Mouse (Mus musculus): ENCODE results near the gene Thsd7b. TPM values are rescaled to one million over a fixed set of nuclear protein-coding genes. Genes with fewer than 3 reads are reported as not detected.

Thsd7b gene
- polyA plus RNA-seq, 1 experiment from 2014 or later = 0.85 TPM

DNA sequence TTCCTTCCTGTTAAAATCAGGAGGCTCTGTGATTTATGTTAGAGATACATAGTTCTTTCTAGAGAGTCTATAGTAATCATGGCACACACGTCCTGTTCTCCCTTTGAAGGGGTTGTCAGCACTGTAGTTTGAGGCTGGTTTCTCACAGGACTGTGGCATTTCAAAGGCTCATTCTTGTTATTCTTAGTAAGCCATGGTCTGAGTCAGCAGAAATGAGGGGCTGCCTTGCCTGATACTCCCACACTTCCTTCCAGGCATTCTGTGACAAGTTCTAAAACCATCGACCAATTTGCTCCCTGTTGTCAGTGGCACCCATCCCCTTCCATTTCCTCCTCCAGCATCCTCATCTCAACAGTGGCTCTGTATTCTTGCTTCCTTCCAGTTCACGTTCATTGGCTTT lies 384.9 kb downstream of the Thsd7b start:
- 54% methylated on average over 3 of the region's 3 CpGs for WGBS
- Histone ChIP-seq H3K27ac (ENCODE audit: low read length) (no peak overlapping the region), H3K36me3 (ENCODE audit: control insufficient read depth, insufficient read depth, low read length) (no peaks in the 10 kb centered on the region), H3K4me3 (ENCODE audit: low read length) (no peak overlapping the region), H3K4me2 (ENCODE audit: low read depth, low read length) (no peak overlapping the region), H3K4me1 (replicated peaks; ENCODE audit: control insufficient read depth, insufficient read depth, low read length) (no peaks in the 10 kb centered on the region), H3K9ac (ENCODE audit: low read length) (no peak overlapping the region), H3K27me3 (ENCODE audit: control insufficient read depth, insufficient read depth, low read depth, low read length) (no peaks in the 10 kb centered on the region), H3K9me3 (ENCODE audit: control insufficient read depth, low read length) (no peaks in the 10 kb centered on the region)
- ATAC-seq (ENCODE audit: low read depth) = no peak

DNA sequence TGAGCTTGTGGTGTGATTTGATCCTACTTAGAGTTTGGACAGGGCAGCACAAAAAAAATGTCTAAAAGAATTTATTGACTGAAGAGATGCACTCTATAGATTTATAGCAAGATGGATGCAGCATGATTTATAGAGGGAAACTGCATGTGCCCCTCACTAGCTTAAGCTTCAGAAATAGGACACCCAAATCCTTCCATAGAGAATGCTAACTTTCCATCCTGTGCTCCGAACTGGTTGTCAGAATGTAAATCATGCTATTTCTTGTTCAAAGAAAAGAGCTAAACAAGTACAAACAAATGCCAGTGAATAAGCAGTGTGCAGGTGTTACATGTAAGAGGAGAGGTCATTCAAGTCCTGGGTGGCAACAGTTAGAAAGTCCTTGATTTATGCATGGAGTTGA lies 402.8 kb downstream of the Thsd7b start:
- H3K4me1 ChIP-seq (replicated peaks; ENCODE audit: control insufficient read depth, insufficient read depth, low read length) = no peaks in the 10 kb centered on the region
- no peak overlapping the region for H3K4me2 ChIP-seq (ENCODE audit: low read depth, low read length)
- no peak overlapping the region for H3K4me3 ChIP-seq (ENCODE audit: low read length)
- WGBS = 55% methylated on average over 1 of the region's 1 CpGs
- no peaks in the 10 kb centered on the region for H3K9me3 ChIP-seq (ENCODE audit: control insufficient read depth, low read length)
- no peak overlapping the region for H3K9ac ChIP-seq (ENCODE audit: low read length)
- no peaks in the 10 kb centered on the region for H3K27me3 ChIP-seq (ENCODE audit: control insufficient read depth, insufficient read depth, low read depth, low read length)
- no peak for ATAC-seq (ENCODE audit: low read depth)
- H3K27ac ChIP-seq (ENCODE audit: low read length) = no peak overlapping the region
- no peaks in the 10 kb centered on the region for H3K36me3 ChIP-seq (ENCODE audit: control insufficient read depth, insufficient read depth, low read length)

DNA sequence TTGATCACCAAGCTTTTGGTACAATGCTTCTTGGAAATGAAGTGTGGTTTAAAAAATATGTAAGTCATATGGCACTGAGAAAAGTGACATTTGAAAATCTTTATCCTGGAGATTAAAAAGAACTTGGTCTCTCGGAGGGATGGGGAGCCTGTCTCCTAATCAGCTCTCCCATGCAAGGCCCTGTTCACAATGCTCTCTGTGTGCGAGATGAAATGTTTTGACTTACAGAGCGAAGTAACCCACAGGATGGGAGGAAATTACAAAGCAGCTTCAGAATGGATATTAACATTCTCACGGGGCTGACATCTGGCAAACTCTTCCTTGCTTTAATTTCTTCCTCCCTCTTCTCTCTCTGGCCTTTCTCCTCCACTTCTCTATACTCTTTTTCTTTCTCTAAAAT lies 405.7 kb downstream of the Thsd7b start:
- ATAC-seq (ENCODE audit: low read depth) = no peak
- WGBS = 37% methylated on average over 4 of the region's 4 CpGs
- H3K36me3 ChIP-seq (ENCODE audit: control insufficient read depth, insufficient read depth, low read length) = no peaks in the 10 kb centered on the region

DNA sequence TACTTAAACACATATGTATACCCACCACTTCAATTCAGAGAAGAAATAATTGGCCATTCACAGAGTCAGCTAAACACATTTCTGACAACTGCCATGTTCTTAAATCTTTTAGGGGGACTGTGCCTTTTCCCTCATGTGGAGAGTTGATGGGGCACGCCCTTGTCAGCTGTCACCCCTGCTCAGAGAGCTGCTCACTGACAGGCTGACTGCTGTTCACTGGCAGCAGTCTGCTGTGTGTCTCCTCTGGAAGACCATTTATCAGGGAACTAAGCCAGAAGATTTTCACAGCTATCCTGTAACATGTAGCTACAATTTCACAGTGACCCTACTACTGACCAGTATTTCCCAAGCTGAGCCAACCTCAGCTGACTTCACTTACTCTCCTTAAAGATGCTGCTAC lies 432.6 kb downstream of the Thsd7b start:
- Histone ChIP-seq H3K27me3 (ENCODE audit: control insufficient read depth, insufficient read depth, low read depth, low read length) (no peaks in the 10 kb centered on the region), H3K4me3 (ENCODE audit: low read length) (no peak overlapping the region), H3K27ac (ENCODE audit: low read length) (no peak overlapping the region), H3K4me1 (replicated peaks; ENCODE audit: control insufficient read depth, insufficient read depth, low read length) (no peaks in the 10 kb centered on the region), H3K4me2 (ENCODE audit: low read depth, low read length) (no peak overlapping the region), H3K9ac (ENCODE audit: low read length) (no peak overlapping the region), H3K9me3 (ENCODE audit: control insufficient read depth, low read length) (no peaks in the 10 kb centered on the region), H3K36me3 (ENCODE audit: control insufficient read depth, insufficient read depth, low read length) (no peaks in the 10 kb centered on the region)
- no peak for ATAC-seq (ENCODE audit: low read depth)
- WGBS = 61% methylated on average over 1 of the region's 1 CpGs

More for the DNA sequence above, 405.7 kb downstream of the Thsd7b start:
- Histone ChIP-seq H3K27ac (ENCODE audit: low read length) (no peak overlapping the region), H3K9me3 (ENCODE audit: control insufficient read depth, low read length) (no peaks in the 10 kb centered on the region), H3K9ac (ENCODE audit: low read length) (no peak overlapping the region), H3K4me1 (replicated peaks; ENCODE audit: control insufficient read depth, insufficient read depth, low read length) (no peaks in the 10 kb centered on the region), H3K4me2 (ENCODE audit: low read depth, low read length) (no peak overlapping the region), H3K27me3 (ENCODE audit: control insufficient read depth, insufficient read depth, low read depth, low read length) (no peaks in the 10 kb centered on the region), H3K4me3 (ENCODE audit: low read length) (no peak overlapping the region)

DNA sequence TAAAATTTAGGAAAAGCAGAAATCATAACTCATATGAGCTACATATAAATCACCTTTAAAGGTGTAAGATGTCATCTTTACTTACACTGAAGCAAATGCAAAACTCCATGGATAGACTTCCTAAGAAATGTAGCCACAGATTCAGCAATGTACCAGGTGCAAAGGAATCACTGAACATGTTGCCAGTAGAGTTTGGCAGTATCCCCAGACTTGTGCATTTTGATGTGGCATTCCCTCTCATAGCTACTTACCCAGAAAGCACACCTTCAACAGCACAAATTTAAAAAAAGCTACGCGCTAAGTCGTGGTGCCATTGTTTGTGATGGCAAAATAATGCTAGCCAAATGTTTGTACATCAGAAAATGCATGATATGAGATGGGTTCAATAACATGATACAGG lies 439.6 kb downstream of the Thsd7b start:
- Histone ChIP-seq H3K4me1 (replicated peaks; ENCODE audit: control insufficient read depth, insufficient read depth, low read length) (no peaks in the 10 kb centered on the region), H3K9me3 (ENCODE audit: control insufficient read depth, low read length) (no peaks in the 10 kb centered on the region), H3K4me2 (ENCODE audit: low read depth, low read length) (no peak overlapping the region), H3K27me3 (ENCODE audit: control insufficient read depth, insufficient read depth, low read depth, low read length) (no peaks in the 10 kb centered on the region), H3K4me3 (ENCODE audit: low read length) (no peak overlapping the region), H3K9ac (ENCODE audit: low read length) (no peak overlapping the region), H3K27ac (ENCODE audit: low read length) (no peak overlapping the region), H3K36me3 (ENCODE audit: control insufficient read depth, insufficient read depth, low read length) (no peaks in the 10 kb centered on the region)
- ATAC-seq (ENCODE audit: low read depth) = no peak
- WGBS = 88% methylated on average over 3 of the region's 3 CpGs

DNA sequence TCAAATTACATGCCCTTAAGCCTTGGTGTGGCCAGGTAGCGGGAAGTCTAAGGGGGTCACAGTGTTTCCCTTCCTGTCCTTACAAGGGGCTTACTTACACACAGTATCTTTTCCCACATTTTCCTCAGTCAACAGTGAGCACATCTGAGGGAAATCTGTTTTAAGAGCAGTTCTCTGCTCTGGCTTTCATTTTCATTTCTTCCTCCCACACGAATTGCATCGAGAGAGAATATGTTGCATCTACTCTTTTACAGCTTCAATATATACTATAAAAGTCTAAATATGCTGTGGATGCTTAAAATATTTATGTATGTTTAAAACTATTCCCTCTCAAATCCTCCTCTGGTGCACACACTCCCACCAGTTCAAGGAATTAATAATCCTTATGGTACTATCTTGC lies 440.5 kb downstream of the Thsd7b start:
- H3K4me1 ChIP-seq (replicated peaks; ENCODE audit: control insufficient read depth, insufficient read depth, low read length) = no peaks in the 10 kb centered on the region
- H3K27me3 ChIP-seq (ENCODE audit: control insufficient read depth, insufficient read depth, low read depth, low read length) = no peaks in the 10 kb centered on the region
- no peak overlapping the region for H3K4me3 ChIP-seq (ENCODE audit: low read length)
- no peak overlapping the region for H3K27ac ChIP-seq (ENCODE audit: low read length)
- H3K9ac ChIP-seq (ENCODE audit: low read length) = no peak overlapping the region
- no peak overlapping the region for H3K4me2 ChIP-seq (ENCODE audit: low read depth, low read length)
- ATAC-seq (ENCODE audit: low read depth) = no peak
- WGBS = 82% methylated on average over 3 of the region's 3 CpGs
- H3K9me3 ChIP-seq (ENCODE audit: control insufficient read depth, low read length) = no peaks in the 10 kb centered on the region
- H3K36me3 ChIP-seq (ENCODE audit: control insufficient read depth, insufficient read depth, low read length) = no peaks in the 10 kb centered on the region

DNA sequence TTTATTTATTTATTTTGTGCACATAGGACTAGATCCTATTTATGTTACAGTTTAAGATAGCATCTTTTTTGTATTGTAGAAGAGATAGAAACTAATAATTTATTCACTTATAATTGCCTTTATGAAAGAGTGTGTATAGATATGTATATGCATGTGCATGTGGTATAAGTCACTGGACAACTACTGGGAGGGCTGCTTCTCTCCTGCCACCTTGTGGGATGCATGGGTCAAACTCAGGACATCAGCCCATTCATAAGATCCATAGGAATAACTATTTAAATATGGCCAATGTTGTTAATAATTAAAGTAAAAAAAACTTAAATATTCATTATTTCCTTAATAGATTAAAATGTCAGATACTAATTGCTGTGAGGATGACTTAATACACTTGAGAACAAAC lies 446.5 kb downstream of the Thsd7b start:
- no peak for ATAC-seq (ENCODE audit: low read depth)
- no peaks in the 10 kb centered on the region for H3K9me3 ChIP-seq (ENCODE audit: control insufficient read depth, low read length)
- no peak overlapping the region for H3K27ac ChIP-seq (ENCODE audit: low read length)
- no peak overlapping the region for H3K4me2 ChIP-seq (ENCODE audit: low read depth, low read length)
- H3K36me3 ChIP-seq (ENCODE audit: control insufficient read depth, insufficient read depth, low read length) = no peaks in the 10 kb centered on the region
- H3K27me3 ChIP-seq (ENCODE audit: control insufficient read depth, insufficient read depth, low read depth, low read length) = no peaks in the 10 kb centered on the region
- no peak overlapping the region for H3K9ac ChIP-seq (ENCODE audit: low read length)
- H3K4me3 ChIP-seq (ENCODE audit: low read length) = no peak overlapping the region
- H3K4me1 ChIP-seq (replicated peaks; ENCODE audit: control insufficient read depth, insufficient read depth, low read length) = no peaks in the 10 kb centered on the region

DNA sequence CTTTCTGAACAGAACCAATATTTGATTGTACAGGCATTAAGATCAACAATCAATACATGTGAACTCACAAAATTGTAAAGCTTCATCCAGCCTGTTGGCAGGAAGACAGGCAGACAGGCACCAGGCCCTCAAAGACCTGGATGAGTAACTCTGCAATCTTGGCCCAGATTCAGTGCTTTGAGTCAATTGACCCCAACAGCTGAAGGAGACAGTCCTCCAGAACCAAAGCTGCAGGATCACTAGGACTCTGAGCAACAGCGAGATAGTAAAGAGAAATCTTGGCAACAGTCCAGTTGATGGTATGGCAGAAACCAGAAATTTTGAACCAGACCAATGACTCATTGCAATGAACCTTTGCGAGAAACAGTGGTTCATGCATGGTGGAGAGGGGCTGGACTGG lies 458.9 kb downstream of the Thsd7b start:
- H3K4me2 ChIP-seq (ENCODE audit: low read depth, low read length) = no peak overlapping the region
- ATAC-seq (ENCODE audit: low read depth) = no peak
- no peaks in the 10 kb centered on the region for H3K27me3 ChIP-seq (ENCODE audit: control insufficient read depth, insufficient read depth, low read depth, low read length)
- H3K9me3 ChIP-seq (ENCODE audit: control insufficient read depth, low read length) = no peaks in the 10 kb centered on the region
- 82% methylated on average over 2 of the region's 2 CpGs for WGBS
- no peak overlapping the region for H3K9ac ChIP-seq (ENCODE audit: low read length)
- H3K4me3 ChIP-seq (ENCODE audit: low read length) = no peak overlapping the region
- no peaks in the 10 kb centered on the region for H3K4me1 ChIP-seq (replicated peaks; ENCODE audit: control insufficient read depth, insufficient read depth, low read length)
- H3K36me3 ChIP-seq (ENCODE audit: control insufficient read depth, insufficient read depth, low read length) = no peaks in the 10 kb centered on the region
- no peak overlapping the region for H3K27ac ChIP-seq (ENCODE audit: low read length)

DNA sequence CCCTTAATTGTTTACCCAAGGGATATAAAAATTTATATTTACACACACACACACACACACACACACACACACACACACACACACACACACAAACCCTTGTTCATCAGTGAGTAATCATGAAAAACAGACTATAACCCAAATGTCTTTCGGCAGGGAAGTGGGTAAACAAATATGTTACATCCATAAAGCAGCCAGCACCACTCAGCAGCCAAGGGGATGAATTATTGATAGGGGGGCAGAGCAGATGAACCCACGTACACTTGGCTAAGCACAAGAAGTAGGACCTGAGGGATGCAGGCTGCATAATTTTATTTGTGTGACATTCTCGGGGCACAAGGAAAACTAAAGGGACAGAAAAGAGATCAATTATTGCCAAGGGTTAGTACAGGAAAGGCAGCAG lies 474.5 kb downstream of the Thsd7b start:
- H3K9me3 ChIP-seq (ENCODE audit: control insufficient read depth, low read length) = no peaks in the 10 kb centered on the region
- WGBS = 70% methylated on average over 3 of the region's 3 CpGs

DNA sequence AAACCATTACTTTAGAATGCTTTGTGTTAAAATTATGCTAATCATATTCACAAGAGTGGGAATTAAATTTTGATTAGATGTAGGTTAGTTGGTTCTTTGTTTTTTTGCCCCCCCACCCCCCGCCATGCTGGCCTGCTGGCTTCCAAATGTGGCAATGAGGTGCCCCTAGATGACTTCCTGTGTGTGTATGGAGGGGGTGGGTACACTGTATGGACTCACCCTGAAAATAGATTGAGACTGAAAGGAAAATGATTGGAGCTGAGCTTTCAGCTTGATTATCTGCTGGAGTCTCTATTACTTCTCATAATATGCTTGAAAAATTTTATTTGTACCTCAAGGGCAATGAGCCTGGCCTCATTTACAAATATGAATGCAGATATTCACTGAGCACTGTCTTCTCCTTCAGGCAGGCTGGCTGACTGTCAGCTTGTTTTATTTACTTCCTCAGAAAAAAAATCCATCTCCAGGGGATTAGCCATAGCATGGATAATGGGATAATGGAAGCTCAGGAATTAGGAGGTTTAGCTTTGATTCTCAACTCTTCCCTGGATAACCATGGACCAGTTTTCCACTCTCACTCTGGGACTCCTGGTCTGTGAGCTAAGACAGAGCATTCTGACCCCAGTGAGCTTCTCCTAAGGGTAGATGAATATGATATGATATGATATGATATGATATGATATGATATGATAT lies 483.6 kb downstream of the Thsd7b start:
- ATAC-seq (ENCODE audit: low read depth) = no peak
- WGBS = 72% methylated on average over 1 of the region's 1 CpGs
- Histone ChIP-seq H3K4me2 (ENCODE audit: low read depth, low read length) (no peak overlapping the region), H3K9ac (ENCODE audit: low read length) (no peak overlapping the region), H3K36me3 (ENCODE audit: control insufficient read depth, insufficient read depth, low read length) (no peaks in the 10 kb centered on the region), H3K9me3 (ENCODE audit: control insufficient read depth, low read length) (no peaks in the 10 kb centered on the region), H3K27me3 (ENCODE audit: control insufficient read depth, insufficient read depth, low read depth, low read length) (no peaks in the 10 kb centered on the region), H3K4me1 (replicated peaks; ENCODE audit: control insufficient read depth, insufficient read depth, low read length) (no peaks in the 10 kb centered on the region), H3K4me3 (ENCODE audit: low read length) (no peak overlapping the region), H3K27ac (ENCODE audit: low read length) (no peak overlapping the region)

More for the DNA sequence above, 474.5 kb downstream of the Thsd7b start:
- Histone ChIP-seq H3K4me3 (ENCODE audit: low read length) (no peak overlapping the region), H3K27ac (ENCODE audit: low read length) (no peak overlapping the region), H3K9ac (ENCODE audit: low read length) (no peak overlapping the region), H3K4me2 (ENCODE audit: low read depth, low read length) (no peak overlapping the region), H3K4me1 (replicated peaks; ENCODE audit: control insufficient read depth, insufficient read depth, low read length) (no peaks in the 10 kb centered on the region), H3K36me3 (ENCODE audit: control insufficient read depth, insufficient read depth, low read length) (no peaks in the 10 kb centered on the region), H3K27me3 (ENCODE audit: control insufficient read depth, insufficient read depth, low read depth, low read length) (no peaks in the 10 kb centered on the region)
- no peak for ATAC-seq (ENCODE audit: low read depth)

All from lung, embryonic 16.5 days (tissue).